Mouse (Mus musculus) small intestine, adult 2 months (tissue): ENCODE data around the gene Pnldc1.

Experiments
- CTCF ChIP-seq: fragments of 200-500 bp; IDR thresholded peaks from 2 replicates; pipeline ENCODE4 v1.5.1; 2012; ENCODE audit warnings: low read depth, mild to moderate bottlenecking, control low read depth, inconsistent platforms, low read length, moderate library complexity, mixed read lengths; ENCODE audit not compliant: insufficient replicate concordance, insufficient read length; ENCODE audit errors: extremely low read depth
- POLR2A ChIP-seq: fragments of 200-500 bp; IDR thresholded peaks from 2 replicates; pipeline ENCODE4 v1.6.1; 2012; ENCODE audit warnings: low read depth, mild to moderate bottlenecking, control low read depth, inconsistent platforms, low read length, moderate library complexity

GRCm38 (mm10) chr17:12853821-12854220 lies 56.2 kb downstream of the Pnldc1 start:
- TF ChIP-seq POLR2A, result no peak
- TF ChIP-seq CTCF, result no peak
